Mouse (Mus musculus) G1E (cell line): Measurements from ENCODE around the gene Map3k12. TPM values are rescaled to one million over a fixed set of nuclear protein-coding genes. Genes with fewer than 3 reads are reported as not detected.

ENCODE experiments used
- ATAC-seq: 2 replicates; pipeline ENCODE4 v1.8.0; 2016; ENCODE audit warnings: mild to moderate bottlenecking; ENCODE audit not compliant: insufficient number of reproducible peaks, poor library complexity, low FRiP score, severe bottlenecking; ENCODE audit errors: extremely low read depth
- DNase-seq: peaks from one replicate; pipeline ENCODE4 v3.0.0; 2012; ENCODE audit warnings: low spot score
- H3K27me3 ChIP-seq: 2 replicates; pipeline ENCODE4 v1.6.1; 2012; ENCODE audit warnings: mild to moderate bottlenecking, low read length, inconsistent platforms; ENCODE audit not compliant: insufficient read depth
- H3K36me3 ChIP-seq: replicated peaks from 2 replicates; pipeline ENCODE3; 2012; ENCODE audit warnings: mild to moderate bottlenecking, inconsistent platforms
- H3K4me1 ChIP-seq: 2 replicates; pipeline ENCODE4 v1.6.1; 2012; ENCODE audit warnings: low read depth, low read length, inconsistent platforms, mixed read lengths; ENCODE audit not compliant: insufficient read depth
- H3K4me3 ChIP-seq: 2 replicates; pipeline ENCODE4 v1.5.1; 2012; ENCODE audit warnings: low read depth, mild to moderate bottlenecking, inconsistent platforms, low read length, moderate library complexity, mixed read lengths
- H3K9me3 ChIP-seq: replicated peaks from 2 replicates; pipeline ENCODE4 v1.6.1; 2012; ENCODE audit warnings: inconsistent platforms
- CTCF ChIP-seq: IDR thresholded peaks from 2 replicates; pipeline ENCODE4 v1.5.1; 2012; ENCODE audit warnings: low read depth, low read length, inconsistent platforms, mixed read lengths
- GATA1 ChIP-seq: IDR thresholded peaks from 2 replicates; pipeline ENCODE4 v1.6.1; 2012; ENCODE audit warnings: borderline replicate concordance, low read length, inconsistent platforms, mixed read lengths
- GATA2 ChIP-seq: IDR thresholded peaks from 2 replicates; pipeline ENCODE4 v1.6.1; 2012; ENCODE audit warnings: low read depth, low read length, inconsistent platforms, borderline replicate concordance
- POLR2AphosphoS5 ChIP-seq: IDR thresholded peaks from 2 replicates; pipeline ENCODE4 v1.6.1; 2012; ENCODE audit warnings: low read depth, low read length, inconsistent platforms; ENCODE audit not compliant: insufficient replicate concordance
- TAL1 ChIP-seq: conservative IDR thresholded peaks from 2 replicates; pipeline ENCODE4 v1.6.1; 2012; ENCODE audit warnings: low read depth, low read length, inconsistent platforms, mixed read lengths
- polyA plus RNA-seq: library from polyadenylated mRNA; stranded (reverse); fragments of >175 nt; gene quantifications from 2 replicates; pipeline ENCODE4 v1.2.3, GENCODE M21; 2012
- total RNA-seq, 2 experiments: library from RNA; stranded (forward) in 1 of 2; stranded (reverse) in 1 of 2; fragments of 200-1000 nt in 1 of 2; fragments of >200 nt in 1 of 2; fragmentation: Nextera tagmentation in 1 of 2; gene quantifications; 2 replicates each; pipeline ENCODE4 v1.2.3; 2014 to 2017

Map3k12 gene
- total and polyA plus RNA-seq, 3 experiments = 0.60 to 1.9 (median 0.75) TPM

DNA sequence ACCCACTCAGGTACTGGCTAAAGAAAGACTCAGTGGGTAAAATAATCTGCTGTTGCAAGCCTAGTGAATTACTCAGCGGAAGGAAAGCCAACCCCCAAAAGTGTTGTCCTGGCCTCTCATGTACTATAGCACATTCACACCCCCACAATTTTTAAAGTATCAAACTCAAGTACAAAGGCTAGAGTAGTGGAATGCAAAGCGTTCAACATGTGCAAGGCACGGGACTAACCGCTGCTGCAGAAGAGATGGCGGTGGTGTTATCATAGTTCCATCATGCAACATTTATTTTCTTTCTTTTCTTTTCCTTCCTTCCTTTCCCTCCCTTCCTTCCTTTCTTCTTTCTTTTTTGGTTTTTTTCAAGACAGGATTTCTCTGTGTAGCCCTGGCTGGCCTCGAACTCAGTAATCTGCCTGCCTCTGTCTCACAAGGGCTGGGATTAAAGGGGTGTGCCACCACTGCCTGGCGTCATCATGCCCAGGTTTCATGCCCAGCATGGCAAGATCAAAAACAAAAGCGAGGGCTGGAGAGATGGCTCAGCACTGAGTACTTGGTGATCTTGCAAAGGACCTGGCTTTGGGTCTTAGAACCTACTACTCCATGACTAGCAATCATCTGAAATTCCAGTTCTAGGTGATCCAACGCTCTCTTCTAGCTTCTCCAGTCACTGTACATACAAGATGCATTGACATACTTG is 10.9 kb downstream of the Map3k12 start:
- ATAC-seq (no peak), DNase-seq (no peak)
- Histone ChIP-seq H3K9me3 (no peaks in the 10 kb centered on the region), H3K4me3 (no peak overlapping the region), H3K36me3 (peaks cover 54% of the 10 kb centered on the region), H3K4me1 (peaks cover 43% of the 10 kb centered on the region), H3K27me3 (peaks cover 8% of the 10 kb centered on the region; the same call in 1 of the 2 replicates)
- TF ChIP-seq TAL1 = no peak
- TF ChIP-seq GATA2 = no peak
- no peak for TF ChIP-seq GATA1
- no peak for TF ChIP-seq CTCF
- TF ChIP-seq POLR2AphosphoS5 = no peak

DNA sequence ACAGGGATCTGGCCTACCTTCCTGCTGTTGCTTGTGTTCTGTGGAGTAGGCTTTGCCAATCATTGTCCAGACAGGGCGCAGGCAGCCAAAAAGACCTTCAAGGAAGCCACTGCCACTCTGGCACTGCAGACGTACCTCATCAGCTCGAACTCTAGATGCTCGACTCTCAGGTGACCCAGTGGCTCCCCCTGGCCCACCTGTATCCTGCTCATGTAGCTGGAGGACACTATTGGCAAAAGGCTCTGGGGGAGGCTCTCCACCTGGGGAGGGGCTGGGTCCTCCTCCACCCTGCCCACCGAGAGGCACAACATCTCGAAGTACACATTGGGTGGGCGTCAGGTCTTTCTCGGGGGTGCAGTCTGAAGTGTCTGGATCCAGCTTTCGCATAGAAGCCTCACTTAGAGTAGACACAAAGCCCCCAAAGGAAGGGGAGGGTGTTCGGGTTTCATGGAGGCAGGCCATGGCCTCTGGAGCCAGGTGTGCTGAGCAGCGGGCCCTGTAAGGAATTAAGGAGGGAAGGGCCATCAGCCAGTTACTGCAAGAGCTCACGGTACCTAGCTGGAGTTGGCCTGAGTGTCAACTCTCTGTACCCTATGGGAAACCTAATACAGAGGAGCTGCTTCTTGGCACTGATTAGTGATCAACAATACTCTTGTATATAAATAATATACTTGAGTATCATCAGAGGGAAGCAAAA is 11.6 kb downstream of the Map3k12 start:
- Histone ChIP-seq H3K36me3 (peaks cover 61% of the 10 kb centered on the region), H3K27me3 (0 out of 2 replicates have a peak, but pooled peaks cover 2% of the 10 kb centered on the region), H3K4me1 (peaks cover 42% of the 10 kb centered on the region), H3K4me3 (no peak overlapping the region), H3K9me3 (no peaks in the 10 kb centered on the region)
- ATAC-seq = no peak
- DNase-seq = no peak
- TF ChIP-seq TAL1 = no peak
- TF ChIP-seq GATA2 = no peak
- no peak for TF ChIP-seq POLR2AphosphoS5
- no peak for TF ChIP-seq CTCF
- no peak for TF ChIP-seq GATA1

DNA sequence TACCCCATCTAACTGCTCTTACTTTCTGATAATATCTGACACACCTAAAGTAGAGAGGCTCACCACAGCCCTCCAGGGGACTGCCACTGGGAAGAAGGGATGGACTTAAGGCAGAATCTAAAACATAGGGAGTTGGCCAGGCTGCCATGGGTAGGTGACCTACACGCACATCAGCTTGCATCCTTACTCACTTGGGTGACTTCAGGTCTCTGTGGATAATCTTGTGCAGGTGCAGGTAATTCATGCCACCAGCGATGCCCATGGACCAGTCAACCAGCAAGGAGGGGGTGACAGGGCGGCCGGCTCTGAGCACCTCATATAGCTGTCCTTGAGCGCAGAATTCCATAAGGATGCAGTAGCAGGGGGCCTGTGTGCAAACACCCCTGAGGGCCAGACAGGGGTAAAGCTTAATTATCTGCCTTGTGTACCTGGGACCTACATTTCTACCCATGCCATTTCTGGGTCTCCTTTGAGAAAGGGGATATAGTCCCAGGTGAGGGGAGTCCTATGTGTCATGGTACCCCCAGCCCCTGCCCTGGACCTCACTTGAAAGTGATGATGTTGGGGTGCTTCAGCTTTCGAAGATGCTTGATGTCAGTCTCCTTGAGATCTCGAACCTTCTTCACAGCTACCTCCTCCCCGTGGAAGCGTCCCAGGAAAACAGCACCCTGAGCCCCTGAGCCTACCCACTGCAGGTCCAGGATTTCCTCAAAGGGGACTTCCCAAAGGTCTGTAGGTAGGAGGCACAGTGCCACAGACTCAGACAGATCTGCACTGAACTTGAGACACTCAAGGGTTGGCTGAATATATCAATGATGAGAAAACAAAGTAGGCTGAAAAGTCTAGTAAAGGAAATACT is 12.7 kb downstream of the Map3k12 start:
- no peak for TF ChIP-seq CTCF
- no peak for TF ChIP-seq GATA2
- no peak for TF ChIP-seq POLR2AphosphoS5
- TF ChIP-seq TAL1 = no peak
- no peak for TF ChIP-seq GATA1
- Histone ChIP-seq H3K4me3 (no peak overlapping the region), H3K36me3 (peaks cover 72% of the 10 kb centered on the region), H3K4me1 (peaks cover 33% of the 10 kb centered on the region), H3K27me3 (no peaks in the 10 kb centered on the region), H3K9me3 (no peaks in the 10 kb centered on the region)
- DNase-seq = no peak
- no peak for ATAC-seq

DNA sequence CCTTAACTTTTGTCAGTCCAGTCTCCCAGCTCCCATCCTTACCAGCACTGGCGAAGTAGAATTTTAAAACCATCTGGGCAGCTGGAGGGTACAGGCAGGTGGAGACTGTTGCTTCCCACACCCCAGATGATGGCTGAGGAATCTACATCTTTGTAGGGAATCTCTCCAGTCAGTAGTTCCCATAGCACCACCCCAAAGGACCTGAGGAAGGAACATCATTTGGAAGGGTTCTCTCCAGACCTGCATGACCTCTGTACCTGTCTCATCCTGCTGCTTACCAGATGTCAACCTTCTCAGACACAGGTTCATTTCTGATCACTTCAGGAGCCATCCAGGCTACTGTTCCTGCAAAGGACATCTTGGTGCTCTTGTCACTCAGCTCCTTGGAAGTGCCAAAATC is 13.4 kb downstream of the Map3k12 start, which contains the start of gene Gm10337:
Gm10337 (plus strand) TSS at position 276 of the 400 bp plus-strand sequence.
- Histone ChIP-seq H3K36me3 (peaks cover 77% of the 10 kb centered on the region), H3K4me1 (peaks cover 35% of the 10 kb centered on the region), H3K9me3 (no peaks in the 10 kb centered on the region), H3K27me3 (no peaks in the 10 kb centered on the region), H3K4me3 (no peak within 1 kb of the TSS)
- ATAC-seq (no peak), DNase-seq (no peak)
- TF ChIP-seq GATA1 = no peak
- no peak for TF ChIP-seq TAL1
- TF ChIP-seq POLR2AphosphoS5 = no peak
- no peak for TF ChIP-seq CTCF
- TF ChIP-seq GATA2 = no peak

DNA sequence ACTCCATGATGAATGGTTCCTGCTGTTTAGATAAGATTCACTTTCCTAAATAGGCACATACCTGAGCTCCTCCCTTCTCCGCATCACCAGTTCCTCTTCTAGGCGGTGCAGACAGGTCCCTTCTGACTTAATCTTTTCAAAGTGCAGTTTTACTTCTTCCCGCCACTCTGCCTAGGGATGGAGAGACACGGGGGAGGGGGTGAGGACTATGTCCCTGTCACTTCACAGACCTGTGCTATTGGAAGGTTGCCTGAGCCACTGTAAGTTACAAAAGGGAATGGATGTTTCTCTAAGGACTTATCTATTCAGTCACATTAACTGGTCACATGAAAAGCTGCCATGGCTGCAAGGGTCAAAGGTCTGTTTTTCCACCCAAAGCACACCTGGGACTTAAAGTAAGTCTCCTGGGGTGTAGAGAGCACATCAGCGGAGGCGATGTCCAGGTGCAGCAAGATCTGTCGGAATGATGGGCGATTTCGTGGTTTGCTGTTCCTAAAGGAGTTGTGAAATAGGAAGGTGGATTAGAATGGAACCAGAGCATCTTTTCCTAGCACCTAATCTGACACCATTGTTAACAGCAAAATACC is 14.5 kb downstream of the Map3k12 start:
- Histone ChIP-seq H3K4me1 (peaks cover 35% of the 10 kb centered on the region), H3K36me3 (peaks cover 84% of the 10 kb centered on the region), H3K4me3 (no peak overlapping the region), H3K27me3 (no peaks in the 10 kb centered on the region), H3K9me3 (no peaks in the 10 kb centered on the region)
- ATAC-seq (no peak), DNase-seq (no peak)
- TF ChIP-seq GATA1 (no peak), POLR2AphosphoS5 (no peak), TAL1 (no peak), CTCF (no peak), GATA2 (no peak)
